Mouse (Mus musculus) limb, embryonic 12.5 days (tissue): ENCODE results near the gene Olfr495. TPM values are rescaled to one million over a fixed set of nuclear protein-coding genes. Genes with fewer than 3 reads are reported as not detected.

ENCODE experiments used
- ATAC-seq: fragments of 200-750 bp; cut with Nextera tagmentation; 2 replicates; pipeline ENCODE4 v1.8.0; 2017; ENCODE audit warnings: low read depth, moderate TSS enrichment; ENCODE audit not compliant: insufficient number of reproducible peaks, insufficient read depth, low FRiP score, low TSS enrichment
- H3K27ac ChIP-seq: fragments of 300-500 bp; sonication (generic); 2 replicates; pipeline ENCODE4 v1.5.1; 2016; ENCODE audit warnings: mild to moderate bottlenecking, moderate library complexity
- H3K27me3 ChIP-seq: fragments of 300-500 bp; sonication (generic); 2 replicates; pipeline ENCODE4 v1.6.1; 2016; ENCODE audit warnings: mild to moderate bottlenecking, moderate library complexity
- H3K36me3 ChIP-seq: fragments of 300-500 bp; sonication (generic); 2 replicates; pipeline ENCODE4 v1.6.1; 2016; ENCODE audit warnings: mild to moderate bottlenecking, moderate library complexity
- H3K4me1 ChIP-seq: fragments of 300-500 bp; sonication (generic); replicated peaks from 2 replicates; pipeline ENCODE4 v1.6.1; 2016
- H3K4me2 ChIP-seq: fragments of 300-500 bp; sonication (generic); 2 replicates; pipeline ENCODE4 v1.6.1; 2016; ENCODE audit warnings: mild to moderate bottlenecking, moderate library complexity
- H3K4me3 ChIP-seq: fragments of 300-500 bp; sonication (generic); replicated peaks from 2 replicates; pipeline ENCODE4 v1.5.1; 2016; ENCODE audit warnings: mild to moderate bottlenecking
- H3K9ac ChIP-seq: fragments of 300-500 bp; sonication (generic); replicated peaks from 2 replicates; pipeline ENCODE4 v1.6.1; 2016; ENCODE audit warnings: mild to moderate bottlenecking, moderate library complexity
- H3K9me3 ChIP-seq: fragments of 300-500 bp; sonication (generic); 2 replicates; pipeline ENCODE4 v1.6.1; 2016; ENCODE audit warnings: mild to moderate bottlenecking, moderate library complexity
- WGBS: fragments of 180-500 bp; shearing (Covaris S2); methylation state at CpG from one replicate; pipeline ENCODE4 v1.1.7; 2016; 5-methylcytosine and 5-hydroxymethylcytosine counted together
- polyA plus RNA-seq: library from polyadenylated mRNA; unstranded; fragments of >200 nt; fragmentation: Nextera tagmentation; extraction: Ambion mirVana; gene quantifications from 2 replicates; pipeline ENCODE4 v1.2.1, GENCODE M21; 2016

Gene Olfr495
- polyA plus RNA-seq, result not detected in 2 replicates

DNA sequence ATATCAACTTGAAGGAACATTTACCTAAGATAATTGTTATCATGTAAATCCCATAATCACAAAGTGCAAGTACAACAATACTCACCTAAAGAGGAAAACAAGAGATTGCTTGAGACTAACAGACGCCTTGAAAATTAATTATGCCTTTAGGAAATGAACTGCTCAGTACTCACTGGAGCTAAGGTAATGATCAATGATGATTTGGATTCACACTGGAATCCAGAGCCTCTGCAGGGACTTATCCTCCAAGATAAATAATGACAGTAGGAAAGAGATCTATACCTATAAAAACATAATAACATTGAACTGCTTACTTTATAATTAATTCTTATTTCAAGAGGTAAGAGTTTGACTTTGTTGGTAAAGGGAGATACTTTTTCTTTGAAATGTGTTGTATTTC, at the start of gene Olfr495:
Gene Olfr495, plus strand, starts transcription at position 301 of the 400 bp plus-strand sequence.
- WGBS, result 91% methylated on average over 1 of the region's 1 CpGs
- H3K27me3 ChIP-seq, result no peaks in the 10 kb centered on the region
- H3K9ac ChIP-seq, result no peak within 1 kb of the TSS
- H3K9me3 ChIP-seq, result no peaks in the 10 kb centered on the region
- H3K27ac ChIP-seq, result no peak within 1 kb of the TSS
- no peak for ATAC-seq
- H3K4me3 ChIP-seq, result no peak within 1 kb of the TSS
- no peak within 1 kb of the TSS for H3K4me2 ChIP-seq
- H3K4me1 ChIP-seq, result no peaks in the 10 kb centered on the region
- no peaks in the 10 kb centered on the region for H3K36me3 ChIP-seq

DNA sequence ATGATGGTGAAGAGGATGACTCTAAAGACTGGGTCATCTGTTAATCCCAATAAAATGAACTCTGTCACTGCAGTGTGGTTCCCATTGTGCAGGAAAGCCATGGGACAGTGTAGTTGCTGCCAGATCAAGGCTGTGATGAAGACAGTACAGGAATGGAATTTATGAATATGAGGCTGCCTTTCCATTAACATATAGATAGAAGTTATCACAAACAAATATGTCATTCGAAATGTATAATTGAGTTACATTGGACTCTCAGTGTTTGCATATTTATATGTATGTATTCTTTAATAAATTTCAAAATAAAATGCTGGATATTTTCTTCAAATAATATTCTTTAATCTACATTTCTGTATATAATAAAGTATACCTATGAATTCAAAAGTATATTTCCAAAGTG, 46.1 kb upstream of the Olfr495 start, which contains the start of gene Olfr493:
Gene Olfr493, minus strand, starts transcription at position 101 of the 400 bp plus-strand sequence.
- H3K9ac ChIP-seq, result no peak within 1 kb of the TSS
- H3K9me3 ChIP-seq, result no peaks in the 10 kb centered on the region
- H3K4me1 ChIP-seq, result no peaks in the 10 kb centered on the region
- 64% methylated on average over 1 of the region's 1 CpGs for WGBS
- no peaks in the 10 kb centered on the region for H3K36me3 ChIP-seq
- no peaks in the 10 kb centered on the region for H3K27me3 ChIP-seq
- no peak for ATAC-seq
- no peak within 1 kb of the TSS for H3K4me2 ChIP-seq
- H3K27ac ChIP-seq, result no peak within 1 kb of the TSS
- H3K4me3 ChIP-seq, result no peak within 1 kb of the TSS

DNA sequence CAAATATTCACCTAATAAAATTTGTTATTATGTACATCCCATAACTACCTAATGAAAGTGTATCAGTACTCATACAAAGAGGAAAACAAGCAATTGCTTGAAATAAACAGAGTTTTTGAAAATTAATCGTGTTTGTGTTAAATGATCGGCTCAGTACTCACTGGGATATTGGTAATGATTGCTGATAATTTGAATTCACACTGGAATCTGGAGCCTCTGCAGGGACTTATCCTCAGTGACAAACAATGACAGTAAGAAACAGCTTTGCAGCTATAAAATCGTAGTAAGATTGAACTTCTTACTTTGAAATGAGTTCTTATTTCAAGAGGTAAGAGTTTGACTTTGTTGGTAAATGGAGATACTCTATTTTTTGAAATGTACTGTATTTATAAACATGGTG, 27.9 kb upstream of the Olfr495 start, which contains the start of gene Olfr494:
Gene Olfr494, plus strand, starts transcription at position 301 of the 400 bp plus-strand sequence.
- Histone ChIP-seq H3K9ac (no peak within 1 kb of the TSS), H3K4me1 (no peaks in the 10 kb centered on the region), H3K4me2 (no peak within 1 kb of the TSS), H3K9me3 (no peaks in the 10 kb centered on the region), H3K27me3 (no peaks in the 10 kb centered on the region), H3K27ac (no peak within 1 kb of the TSS), H3K4me3 (no peak within 1 kb of the TSS), H3K36me3 (no peaks in the 10 kb centered on the region)
- ATAC-seq, result no peak
- WGBS, result 88% methylated on average over 3 of the region's 3 CpGs

DNA sequence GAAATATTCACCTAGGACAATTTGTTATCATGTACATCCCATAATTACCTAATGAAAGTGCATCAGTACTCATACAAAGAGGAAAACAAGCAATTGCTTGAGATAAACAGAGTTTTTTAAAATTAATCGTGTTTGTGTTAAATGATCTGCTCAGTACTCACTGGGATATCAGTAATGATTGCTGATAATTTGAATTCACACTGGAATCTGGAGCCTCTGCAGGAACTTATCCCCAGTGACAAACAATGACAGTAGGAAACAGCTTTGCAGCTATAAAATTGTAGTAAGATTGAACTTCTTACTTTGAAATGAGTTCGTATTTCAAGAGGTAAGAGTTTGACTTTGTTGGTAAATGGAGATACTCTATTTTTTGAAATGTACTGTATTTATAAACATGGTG, 27.2 kb downstream of the Olfr495 start, which contains the start of gene Olfr497:
Gene Olfr497, plus strand, starts transcription at position 301 of the 400 bp plus-strand sequence.
- Histone ChIP-seq H3K27me3 (no peaks in the 10 kb centered on the region), H3K36me3 (no peaks in the 10 kb centered on the region), H3K4me2 (no peak within 1 kb of the TSS), H3K27ac (no peak within 1 kb of the TSS), H3K4me1 (no peaks in the 10 kb centered on the region), H3K4me3 (no peak within 1 kb of the TSS), H3K9me3 (no peaks in the 10 kb centered on the region), H3K9ac (no peak within 1 kb of the TSS)
- WGBS, result 88% methylated on average over 2 of the region's 2 CpGs
- ATAC-seq, result no peak

Other genes starting within 250 kb of the Olfr495 start
- not detected in 2 replicates for gene Olfr485, start 233.3 kb upstream of the Olfr495 start, polyA plus RNA-seq
- gene Olfr486, start 220.4 kb upstream of the Olfr495 start, polyA plus RNA-seq, result not detected in 2 replicates
- not detected in 2 replicates for gene Olfr487, start 178.5 kb upstream of the Olfr495 start, polyA plus RNA-seq
- not detected in 2 replicates for gene Olfr488, start 134.8 kb upstream of the Olfr495 start, polyA plus RNA-seq
- gene Olfr490, start 104.2 kb upstream of the Olfr495 start, polyA plus RNA-seq, result not detected in 2 replicates
- not detected in 2 replicates for gene Olfr491, start 79.7 kb upstream of the Olfr495 start, polyA plus RNA-seq
- gene Olfr492, start 69.5 kb upstream of the Olfr495 start, polyA plus RNA-seq, result not detected in 2 replicates
- not detected in 2 replicates for gene Olfr493, start 46.2 kb upstream of the Olfr495 start, polyA plus RNA-seq
- not detected in 2 replicates for gene Olfr494, start 27.8 kb upstream of the Olfr495 start, polyA plus RNA-seq
- not detected in 2 replicates for gene Olfr497, start 27.3 kb downstream of the Olfr495 start, polyA plus RNA-seq
- gene Olfr498, start 72.2 kb downstream of the Olfr495 start, polyA plus RNA-seq, result not detected in 2 replicates
- gene Olfr502, start 131.9 kb downstream of the Olfr495 start, polyA plus RNA-seq, result not detected in 2 replicates
- not detected in 2 replicates for gene Olfr503, start 151.4 kb downstream of the Olfr495 start, polyA plus RNA-seq
- not detected in 2 replicates for gene Olfr504, start 172.6 kb downstream of the Olfr495 start, polyA plus RNA-seq
- not detected in 2 replicates for gene Olfr506, start 217.6 kb downstream of the Olfr495 start, polyA plus RNA-seq
- not detected in 2 replicates for gene Olfr507, start 228.6 kb downstream of the Olfr495 start, polyA plus RNA-seq
- gene Olfr508, start 236.8 kb downstream of the Olfr495 start, polyA plus RNA-seq, result not detected in 2 replicates